Comparison of ENCODE assay signal across 22 mouse cellular contexts in genomic region chr1:92919775-92920174, GRCm38 (mm10). TPM values are rescaled to one million over a fixed set of nuclear protein-coding genes. Genes with fewer than 3 reads are reported as not detected.
DNase-seq lines count a peak whose midpoint lies in the region; ATAC-seq lines count a peak whose summit lies in the region.
"Had no signal": no experiment of that assay in that cellular context is flagged by ENCODE, and none has a peak within 500 bp of the region (broad histone marks: within the 10 kb centered on the region; RNA-seq: fewer than 3 reads in every experiment).

No protein-coding gene starts in this region.

- H3K4me1 ChIP-seq in kidney, embryonic 15.5 days, result no peaks in the 10 kb centered on the region
- no peaks in the 10 kb centered on the region for H3K4me1 ChIP-seq in neural tube, embryonic 13.5 days (replicated peaks)
- H3K4me1 ChIP-seq in stomach, embryonic 14.5 days (ENCODE audit: control insufficient read depth, insufficient read depth, low read length), result no peaks in the 10 kb centered on the region
- H3K4me1 ChIP-seq: embryonic facial prominence, embryonic 13.5 days; neural tube, embryonic 12.5 days had no signal

- no peak overlapping the region for H3K4me2 ChIP-seq in kidney, embryonic 15.5 days
- H3K4me2 ChIP-seq in neural tube, embryonic 13.5 days, result no peak overlapping the region
- no peak overlapping the region for H3K4me2 ChIP-seq in stomach, embryonic 14.5 days (replicated peaks; ENCODE audit: low read depth, low read length)
- H3K4me2 ChIP-seq: embryonic facial prominence, embryonic 13.5 days; hindbrain, embryonic 13.5 days; neural tube, embryonic 12.5 days had no signal

- ATAC-seq in kidney, embryonic 15.5 days (replicated peaks; ENCODE audit: low FRiP score), result 0 out of 2 replicates have a peak, but pooled peaks have one; percentile 2
- ATAC-seq in neural tube, embryonic 13.5 days (ENCODE audit: low read depth), result 0 out of 2 replicates have a peak, but pooled peaks have one; percentile 1
- ATAC-seq in stomach, embryonic 14.5 days (ENCODE audit: insufficient number of reproducible peaks, insufficient read depth, low FRiP score, low read depth), result peak; percentile 12; the same call in 1 of the 2 replicates
- ATAC-seq: activated CD4-positive, CD25-positive, alpha-beta regulatory T cell, adult 4 months had no signal

- no peak overlapping the region for H3K9ac ChIP-seq in kidney, embryonic 15.5 days
- H3K9ac ChIP-seq in neural tube, embryonic 13.5 days, result no peak overlapping the region
- no peak overlapping the region for H3K9ac ChIP-seq in stomach, embryonic 14.5 days (replicated peaks; ENCODE audit: low read depth, low read length)
- H3K9ac ChIP-seq: embryonic facial prominence, embryonic 13.5 days; hindbrain, embryonic 13.5 days; liver, embryonic 14.5 days; neural tube, embryonic 12.5 days had no signal

- no peaks in the 10 kb centered on the region for H3K9me3 ChIP-seq in kidney, embryonic 15.5 days (replicated peaks)
- H3K9me3 ChIP-seq in neural tube, embryonic 13.5 days, result no peaks in the 10 kb centered on the region
- H3K9me3 ChIP-seq in stomach, embryonic 14.5 days (ENCODE audit: control insufficient read depth, low read depth, low read length), result no peaks in the 10 kb centered on the region
- H3K9me3 ChIP-seq: embryonic facial prominence, embryonic 13.5 days; hindbrain, embryonic 13.5 days; neural tube, embryonic 12.5 days had no signal

- DNase-seq in kidney, adult 9 months, result no peak
- no peak for DNase-seq in neural tube, embryonic 10.5 days (ENCODE audit: extremely low spot score, low spot score)
- peak; percentile 65 for DNase-seq in ZHBTc4 (ENCODE audit: low read depth, low spot score)
- DNase-seq in right cerebral cortex, postnatal 4 days, result no peak
- no peak for DNase-seq in testis, postnatal 14 days (ENCODE audit: low spot score)
- DNase-seq: adrenal gland, postnatal 14 days; cerebellum, adult 2 months; gastrocnemius, postnatal 14 days; heart, postnatal 10 days; kidney, adult 8-10 months; layer of hippocampus, postnatal 36 days; lung, postnatal 10 days; retina, postnatal 1 day; thymus, postnatal 36 days had no signal

- H3K4me3 ChIP-seq in kidney, embryonic 15.5 days (replicated peaks), result no peak overlapping the region
- H3K4me3 ChIP-seq in neural tube, embryonic 13.5 days, result no peak overlapping the region
- no peak overlapping the region for H3K4me3 ChIP-seq in stomach, embryonic 14.5 days (ENCODE audit: low read depth, low read length)
- H3K4me3 ChIP-seq: embryonic facial prominence, embryonic 13.5 days; hindbrain, embryonic 13.5 days; neural tube, embryonic 12.5 days had no signal

- H3K27ac ChIP-seq in kidney, embryonic 15.5 days, result no peak overlapping the region
- no peak overlapping the region for H3K27ac ChIP-seq in neural tube, embryonic 13.5 days (replicated peaks)
- no peak overlapping the region for H3K27ac ChIP-seq in stomach, embryonic 14.5 days (ENCODE audit: low read length)
- H3K27ac ChIP-seq: embryonic facial prominence, embryonic 13.5 days; hindbrain, embryonic 13.5 days; liver, embryonic 14.5 days; neural tube, embryonic 12.5 days had no signal

- H3K36me3 ChIP-seq in kidney, embryonic 15.5 days, result peaks cover 66% of the 10 kb centered on the region
- peaks cover 67% of the 10 kb centered on the region for H3K36me3 ChIP-seq in neural tube, embryonic 13.5 days
- peaks cover 43% of the 10 kb centered on the region for H3K36me3 ChIP-seq in stomach, embryonic 14.5 days (ENCODE audit: control insufficient read depth, insufficient read depth, low read length)

- 86% methylated on average over 12 of the region's 12 CpGs for WGBS in kidney, embryonic 15.5 days
- WGBS in neural tube, embryonic 13.5 days, result 79% methylated on average over 12 of the region's 12 CpGs
- 85% methylated on average over 12 of the region's 12 CpGs for WGBS in stomach, embryonic 14.5 days

- no peaks in the 10 kb centered on the region for H3K27me3 ChIP-seq in kidney, embryonic 15.5 days
- no peaks in the 10 kb centered on the region for H3K27me3 ChIP-seq in neural tube, embryonic 13.5 days
- no peaks in the 10 kb centered on the region for H3K27me3 ChIP-seq in stomach, embryonic 14.5 days (ENCODE audit: control insufficient read depth, insufficient read depth, low read length)
- H3K27me3 ChIP-seq: embryonic facial prominence, embryonic 13.5 days; hindbrain, embryonic 13.5 days; neural tube, embryonic 12.5 days had no signal

RNA-seq across cellular contexts. Expression of gene Rnpepl1, which starts 9.2 kb away (rescaled TPM):
- 32.6 and 37.9 TPM in 2 replicates for polyA plus RNA-seq in kidney, embryonic 15.5 days (2015; fragmentation: Nextera tagmentation; extraction: Ambion mirVana)
- polyA plus RNA-seq in neural tube, embryonic 13.5 days (2015; fragmentation: Nextera tagmentation; extraction: Ambion mirVana), result 30.2 and 38.4 TPM in 2 replicates
- 29.4 and 29.7 TPM in 2 replicates for polyA plus RNA-seq in stomach, embryonic 14.5 days (2014; fragmentation: Nextera tagmentation; extraction: Ambion mirVana)

RNA-seq across cellular contexts. Expression of gene Dusp28, which starts 13.0 kb away (rescaled TPM):
- polyA plus RNA-seq in kidney, embryonic 15.5 days (2015; fragmentation: Nextera tagmentation; extraction: Ambion mirVana), result 12.2 and 14.7 TPM in 2 replicates
- 14.0 and 15.5 TPM in 2 replicates for polyA plus RNA-seq in neural tube, embryonic 13.5 days (2015; fragmentation: Nextera tagmentation; extraction: Ambion mirVana)
- polyA plus RNA-seq in stomach, embryonic 14.5 days (2014; fragmentation: Nextera tagmentation; extraction: Ambion mirVana), result 9.6 and 12.1 TPM in 2 replicates

RNA-seq across cellular contexts. Expression of gene Capn10, which starts 14.4 kb away (rescaled TPM):
- polyA plus RNA-seq in kidney, embryonic 15.5 days (2015; fragmentation: Nextera tagmentation; extraction: Ambion mirVana), result 32.6 and 37.2 TPM in 2 replicates
- polyA plus RNA-seq in neural tube, embryonic 13.5 days (2015; fragmentation: Nextera tagmentation; extraction: Ambion mirVana), result 55.3 and 55.7 TPM in 2 replicates
- polyA plus RNA-seq in stomach, embryonic 14.5 days (2014; fragmentation: Nextera tagmentation; extraction: Ambion mirVana), result 28.3 and 30.4 TPM in 2 replicates

RNA-seq across cellular contexts. Expression of gene Ankmy1, which starts 17.1 kb away (rescaled TPM):
- 0.43 and 0.54 TPM in 2 replicates for polyA plus RNA-seq in kidney, embryonic 15.5 days (2015; fragmentation: Nextera tagmentation; extraction: Ambion mirVana)
- 0.70 and 0.74 TPM in 2 replicates for polyA plus RNA-seq in neural tube, embryonic 13.5 days (2015; fragmentation: Nextera tagmentation; extraction: Ambion mirVana)
- polyA plus RNA-seq in stomach, embryonic 14.5 days (2014; fragmentation: Nextera tagmentation; extraction: Ambion mirVana), result 1.1 and 1.2 TPM in 2 replicates

RNA-seq across cellular contexts. Expression of gene Gpr35, which starts 30.9 kb away (rescaled TPM):
- polyA plus RNA-seq in kidney, embryonic 15.5 days (2015; fragmentation: Nextera tagmentation; extraction: Ambion mirVana), result 0.55 and 0.56 TPM in 2 replicates
- polyA plus RNA-seq in neural tube, embryonic 13.5 days (2015; fragmentation: Nextera tagmentation; extraction: Ambion mirVana), result 0.23 and 0.60 TPM in 2 replicates
- 7.7 and 9.5 TPM in 2 replicates for polyA plus RNA-seq in stomach, embryonic 14.5 days (2014; fragmentation: Nextera tagmentation; extraction: Ambion mirVana)
